Mouse (Mus musculus) cortical plate, adult 2 months (tissue): ENCODE results near the gene Gm20683.

Experiments
- CTCF ChIP-seq: fragments of 200-500 bp; IDR thresholded peaks from 2 replicates; pipeline ENCODE4 v1.5.1; 2011; ENCODE audit warnings: mild to moderate bottlenecking, control low read depth, low read length; ENCODE audit not compliant: insufficient read depth; ENCODE audit errors: extremely low read depth
- POLR2A ChIP-seq: fragments of 200-500 bp; IDR thresholded peaks from 2 replicates; pipeline ENCODE4 v1.6.1; 2011; ENCODE audit warnings: mild to moderate bottlenecking, low read length, control low read depth; ENCODE audit not compliant: insufficient read depth; ENCODE audit errors: extremely low read depth

DNA sequence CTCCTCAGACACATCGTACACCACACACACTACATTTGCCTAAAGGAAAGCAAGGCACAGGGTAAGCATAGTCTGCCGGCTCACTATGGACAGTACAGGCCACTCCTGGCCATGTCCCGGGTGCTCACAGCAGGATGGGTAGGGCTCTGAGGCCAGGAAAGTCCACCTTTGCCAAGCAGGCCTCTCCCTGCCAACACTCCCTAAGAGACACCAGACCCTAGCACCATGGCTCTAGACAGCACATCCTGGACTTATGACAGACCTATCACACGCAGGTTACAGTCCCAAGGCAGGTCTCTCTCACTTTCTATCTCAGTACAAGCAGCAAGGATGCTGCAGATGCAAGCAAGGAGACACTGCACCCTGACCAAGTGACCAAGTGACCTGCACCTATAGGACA is 1.6 kb upstream of the Gm20683 start:
- TF ChIP-seq CTCF (no peak), POLR2A (no peak)
